Mouse (Mus musculus) neural tube, embryonic 12.5 days (tissue): ENCODE results near the gene Nr2f6. TPM values are rescaled to one million over a fixed set of nuclear protein-coding genes. Genes with fewer than 3 reads are reported as not detected.

ENCODE experiments used
- ATAC-seq: fragments of 200-750 bp; cut with Nextera tagmentation; 2 replicates; pipeline ENCODE4 v1.8.0; 2017; ENCODE audit warnings: low read depth, mild to moderate bottlenecking, moderate TSS enrichment, moderate library complexity; ENCODE audit not compliant: low FRiP score
- H3K27ac ChIP-seq: fragments of 300-500 bp; sonication (generic); 2 replicates; pipeline ENCODE4 v1.5.1; 2016
- H3K27me3 ChIP-seq: fragments of 300-500 bp; sonication (generic); replicated peaks from 2 replicates; pipeline ENCODE4 v1.6.1; 2016; ENCODE audit warnings: mild to moderate bottlenecking
- H3K36me3 ChIP-seq: fragments of 300-500 bp; sonication (generic); 2 replicates; pipeline ENCODE4 v1.6.1; 2016; ENCODE audit warnings: mild to moderate bottlenecking
- H3K4me1 ChIP-seq: fragments of 300-500 bp; sonication (generic); 2 replicates; pipeline ENCODE4 v1.6.1; 2016
- H3K4me2 ChIP-seq: fragments of 300-500 bp; sonication (generic); replicated peaks from 2 replicates; pipeline ENCODE4 v1.6.1; 2016; ENCODE audit warnings: mild to moderate bottlenecking
- H3K4me3 ChIP-seq: fragments of 300-500 bp; sonication (generic); 2 replicates; pipeline ENCODE4 v1.5.1; 2016
- H3K9ac ChIP-seq: fragments of 300-500 bp; sonication (generic); 2 replicates; pipeline ENCODE4 v1.6.1; 2016; ENCODE audit warnings: mild to moderate bottlenecking
- H3K9me3 ChIP-seq: fragments of 300-500 bp; sonication (generic); 2 replicates; pipeline ENCODE4 v1.6.1; 2016; ENCODE audit warnings: mild to moderate bottlenecking
- WGBS: fragments of 180-500 bp; shearing (Covaris S2); methylation state at CpG from one replicate; pipeline ENCODE4 v1.1.7; 2016; 5-methylcytosine and 5-hydroxymethylcytosine counted together
- polyA plus RNA-seq: library from polyadenylated mRNA; unstranded; fragments of >200 nt; fragmentation: Nextera tagmentation; extraction: Ambion mirVana; gene quantifications from 2 replicates; pipeline ENCODE4 v1.2.1, GENCODE M21; 2016

Gene Nr2f6
- polyA plus RNA-seq, 1 experiment from 2014 or later: 61.5 TPM

DNA sequence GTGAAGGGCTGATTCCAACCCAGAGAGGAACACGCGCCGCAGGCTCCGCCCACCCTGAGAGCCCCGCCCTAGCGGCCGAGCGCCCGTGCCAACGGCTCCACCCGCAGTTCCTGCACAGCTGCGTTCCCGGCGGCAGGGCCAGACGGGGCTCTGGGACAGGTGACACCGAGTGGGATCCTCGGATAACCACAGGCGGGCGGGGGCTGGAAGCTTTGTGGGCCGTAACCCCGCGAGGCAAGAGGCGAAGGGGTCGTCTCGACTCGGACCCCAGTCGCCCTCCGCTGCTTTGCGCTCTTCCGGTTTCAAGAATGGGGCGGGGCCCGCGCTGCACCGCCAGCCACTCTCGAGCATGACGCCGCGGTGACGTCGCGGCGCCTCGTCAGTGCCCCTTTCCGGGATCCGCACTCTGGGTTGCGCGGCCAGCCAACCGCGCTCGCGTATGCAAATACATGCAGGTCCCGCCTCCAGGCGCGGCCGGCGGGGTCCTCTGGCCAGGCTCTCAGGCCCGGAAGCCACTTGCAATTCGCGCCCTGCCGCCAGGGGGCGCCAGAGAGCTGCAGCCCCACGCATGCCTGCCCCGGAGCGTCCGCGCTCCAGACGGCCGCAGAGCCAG is 10.4 kb downstream of the Nr2f6 start, which contains the start of gene Ocel1:
TSS of gene Ocel1 (plus strand) at position 63 of the 613 bp plus-strand sequence.
- ATAC-seq: peak; percentile 79
- Histone ChIP-seq H3K9me3 (no peaks in the 10 kb centered on the region), H3K4me3 (peak within 1 kb of the TSS; percentile 74), H3K4me1 (peaks cover 36% of the 10 kb centered on the region), H3K4me2 (peak within 1 kb of the TSS; percentile 51), H3K27me3 (no peaks in the 10 kb centered on the region), H3K9ac (peak within 1 kb of the TSS; percentile 61), H3K27ac (peak within 1 kb of the TSS; percentile 75; the same call in 1 of the 2 replicates), H3K36me3 (peaks cover 26% of the 10 kb centered on the region)
- WGBS: under 1% methylated on average over 68 of the region's 68 CpGs

DNA sequence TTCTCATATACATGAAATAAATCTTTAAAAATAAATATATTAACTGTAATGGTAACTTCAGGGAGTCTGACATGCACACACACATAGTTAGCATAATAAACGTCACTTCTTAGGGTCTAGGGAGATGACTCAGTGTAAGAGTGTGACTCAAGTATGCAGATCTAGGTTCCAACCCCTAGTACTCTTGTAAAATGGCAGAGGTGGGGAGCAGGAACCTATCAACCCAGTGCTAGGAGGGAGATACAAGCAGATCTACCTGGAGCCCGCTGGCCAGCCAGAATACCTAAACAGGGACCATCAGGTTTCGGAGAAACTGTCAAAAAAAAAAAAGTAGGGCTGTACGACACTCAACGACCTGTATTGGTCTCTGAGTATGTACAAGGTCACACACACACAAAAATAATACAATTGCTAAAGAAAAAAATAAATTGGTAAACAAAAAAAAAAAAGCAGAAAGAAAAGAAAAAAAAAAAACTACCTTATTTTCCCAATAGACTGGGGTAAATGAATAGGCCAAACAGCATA is 11.0 kb downstream of the Nr2f6 start:
- no peak overlapping the region for H3K27ac ChIP-seq

DNA sequence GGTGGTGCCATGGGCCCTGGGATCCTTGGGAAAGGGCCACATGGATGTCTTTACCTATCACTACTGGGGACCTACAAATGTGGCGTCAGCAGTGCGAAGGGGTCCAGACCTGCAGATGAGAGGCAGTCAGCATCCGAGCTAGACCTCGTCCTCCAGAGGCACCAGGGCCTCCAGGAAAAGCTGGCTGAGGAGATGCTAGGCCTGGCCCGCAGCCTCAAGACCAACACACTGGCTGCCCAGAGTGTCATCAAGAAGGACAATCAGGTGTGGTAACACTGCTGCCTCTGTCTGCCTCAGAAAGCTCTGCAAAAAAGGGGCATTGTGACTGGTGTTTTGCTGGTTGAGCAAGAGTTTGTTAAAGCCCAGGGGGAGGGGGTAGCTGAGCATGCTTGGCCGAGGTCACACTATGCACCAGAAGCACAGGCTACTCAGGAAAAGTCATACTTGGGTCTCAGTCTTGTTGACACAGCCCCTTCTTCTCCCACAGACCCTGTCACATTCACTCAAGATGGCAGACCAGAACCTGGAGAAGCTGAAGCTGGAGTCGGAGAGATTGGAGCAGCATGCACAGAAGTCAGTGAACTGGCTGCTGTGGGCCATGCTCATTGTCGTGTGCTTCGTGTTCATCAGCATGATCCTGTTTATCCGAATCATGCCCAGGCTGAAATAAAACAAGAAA is 12.6 kb downstream of the Nr2f6 start:
- Histone ChIP-seq H3K4me1 (peaks cover 26% of the 10 kb centered on the region), H3K4me3 (no peak overlapping the region), H3K9me3 (no peaks in the 10 kb centered on the region), H3K27ac (no peak overlapping the region), H3K9ac (no peak overlapping the region), H3K4me2 (0 out of 2 replicates have a peak overlapping the region, but pooled peaks have one; percentile 5), H3K36me3 (peaks cover 21% of the 10 kb centered on the region), H3K27me3 (no peaks in the 10 kb centered on the region)
- ATAC-seq: no peak
- WGBS: 90% methylated on average over 10 of the region's 10 CpGs

More for the DNA sequence above, 11.0 kb downstream of the Nr2f6 start:
- no peaks in the 10 kb centered on the region for H3K9me3 ChIP-seq
- H3K4me2 ChIP-seq: peak overlapping the region; percentile 51
- H3K4me3 ChIP-seq: peak overlapping the region; percentile 74
- no peaks in the 10 kb centered on the region for H3K27me3 ChIP-seq
- 18% methylated on average over 5 of the region's 5 CpGs for WGBS
- no peak for ATAC-seq
- H3K36me3 ChIP-seq: peaks cover 26% of the 10 kb centered on the region
- H3K4me1 ChIP-seq: peaks cover 35% of the 10 kb centered on the region
- no peak overlapping the region for H3K9ac ChIP-seq

DNA sequence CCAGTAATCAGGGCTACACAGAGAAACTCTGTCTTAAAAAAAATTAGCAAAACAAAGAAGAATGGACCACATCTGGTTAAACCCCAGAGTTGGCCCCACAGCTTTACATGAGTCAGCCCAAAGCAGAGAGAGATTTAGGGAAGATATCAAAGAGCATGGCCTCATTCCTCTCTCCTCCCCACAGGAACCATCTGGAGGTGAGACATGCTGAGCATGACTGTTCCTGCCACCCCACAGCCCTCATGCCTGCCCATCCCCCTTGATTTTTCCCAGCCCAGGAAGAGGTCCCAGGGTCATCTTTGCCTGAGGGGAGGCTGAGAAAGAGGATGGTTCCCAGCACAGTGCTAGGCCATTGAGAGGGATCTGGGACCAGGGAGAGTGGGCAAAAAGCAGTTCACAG is 13.4 kb downstream of the Nr2f6 start:
- Histone ChIP-seq H3K4me3 (no peak overlapping the region), H3K27me3 (no peaks in the 10 kb centered on the region), H3K27ac (no peak overlapping the region), H3K4me1 (peaks cover 26% of the 10 kb centered on the region), H3K4me2 (0 out of 2 replicates have a peak overlapping the region, but pooled peaks have one; percentile 77), H3K36me3 (peaks cover 13% of the 10 kb centered on the region), H3K9ac (no peak overlapping the region), H3K9me3 (no peaks in the 10 kb centered on the region)
- no peak for ATAC-seq

DNA sequence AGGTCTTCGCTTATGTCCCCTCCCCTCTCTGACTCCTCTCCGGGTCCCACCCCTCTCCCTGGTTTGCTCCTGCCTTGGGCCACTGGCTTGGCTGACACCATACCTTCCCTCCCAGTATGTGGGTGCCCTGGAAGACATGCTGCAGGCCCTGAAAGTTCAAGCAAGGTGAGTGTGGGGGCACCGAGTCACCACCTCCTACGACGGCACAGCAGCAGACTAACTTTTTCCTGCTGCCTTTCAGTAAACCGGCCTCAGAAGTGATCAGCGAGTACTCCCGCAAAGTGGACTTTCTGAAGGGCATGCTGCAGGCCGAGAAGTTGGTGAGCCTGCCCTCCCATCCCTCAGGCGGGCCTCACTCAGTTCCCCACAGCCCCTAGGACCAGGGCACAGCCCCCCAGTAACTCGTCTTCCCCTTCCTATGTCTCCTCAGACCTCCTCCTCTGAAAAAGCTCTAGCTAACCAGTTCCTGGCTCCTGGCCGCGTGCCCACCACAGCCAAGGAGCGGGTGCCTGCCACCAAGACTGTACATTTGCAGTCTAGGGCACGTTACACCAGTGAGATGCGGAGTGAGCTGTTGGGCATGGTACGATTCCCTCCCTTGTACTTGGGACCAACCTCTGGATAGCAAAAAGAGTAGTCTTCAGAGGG is 14.1 kb downstream of the Nr2f6 start:
- Histone ChIP-seq H3K27me3 (no peaks in the 10 kb centered on the region), H3K27ac (no peak overlapping the region; the same call in 1 of the 2 replicates), H3K4me1 (peaks cover 26% of the 10 kb centered on the region), H3K9me3 (no peaks in the 10 kb centered on the region), H3K9ac (peak overlapping the region; percentile 62), H3K36me3 (peaks cover 10% of the 10 kb centered on the region), H3K4me3 (peak overlapping the region; percentile 58), H3K4me2 (peak overlapping the region; percentile 77)
- WGBS: 57% methylated on average over 17 of the region's 17 CpGs
- ATAC-seq: no peak

DNA sequence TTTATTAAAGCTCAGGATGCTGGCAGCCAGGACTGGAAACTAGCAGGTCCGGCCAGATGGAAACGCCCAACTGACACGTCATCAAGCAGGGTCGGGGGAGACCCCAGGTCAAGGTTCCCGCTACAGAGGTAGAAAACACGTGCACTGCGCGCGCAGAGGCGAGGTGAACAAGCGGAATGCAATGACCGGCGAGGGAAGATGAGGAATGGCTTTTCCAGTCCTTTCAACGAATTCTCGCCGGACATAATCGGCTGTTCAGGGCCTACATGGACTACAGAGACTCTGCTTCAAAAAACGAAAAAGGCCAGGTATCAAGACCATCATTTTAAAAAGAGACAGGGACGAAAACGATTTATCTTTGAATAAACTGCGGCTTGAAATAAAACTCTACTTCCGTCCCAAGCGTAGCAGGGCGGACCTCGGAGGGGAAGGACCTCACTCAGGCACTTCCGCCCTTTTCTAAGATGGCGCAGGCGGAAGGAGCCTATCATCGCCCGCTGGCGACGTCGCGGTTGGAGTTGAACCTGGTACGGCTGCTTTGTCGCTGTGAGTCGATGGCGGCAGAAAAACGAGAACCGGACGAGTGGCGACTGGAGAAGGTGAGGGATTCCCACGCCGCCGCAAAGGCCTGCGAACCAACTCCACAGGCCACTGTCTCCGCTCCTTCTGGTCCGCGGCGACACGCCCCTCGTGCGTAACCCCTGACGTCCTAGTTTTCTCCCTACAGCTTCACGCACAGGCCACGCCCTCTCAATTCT is 14.8 kb downstream of the Nr2f6 start, which contains the start of gene Use1:
TSS of gene Use1 (plus strand) at position 78 of the 758 bp plus-strand sequence.
- Histone ChIP-seq H3K9me3 (no peaks in the 10 kb centered on the region), H3K27me3 (no peaks in the 10 kb centered on the region), H3K27ac (peak within 1 kb of the TSS; percentile 34; the same call in 1 of the 2 replicates), H3K4me2 (peak within 1 kb of the TSS; percentile 77), H3K36me3 (peaks cover 10% of the 10 kb centered on the region), H3K4me1 (peaks cover 26% of the 10 kb centered on the region), H3K9ac (peak within 1 kb of the TSS; percentile 62), H3K4me3 (peak within 1 kb of the TSS; percentile 58)
- ATAC-seq: peak; percentile 80
- under 1% methylated on average over 56 of the region's 56 CpGs for WGBS

DNA sequence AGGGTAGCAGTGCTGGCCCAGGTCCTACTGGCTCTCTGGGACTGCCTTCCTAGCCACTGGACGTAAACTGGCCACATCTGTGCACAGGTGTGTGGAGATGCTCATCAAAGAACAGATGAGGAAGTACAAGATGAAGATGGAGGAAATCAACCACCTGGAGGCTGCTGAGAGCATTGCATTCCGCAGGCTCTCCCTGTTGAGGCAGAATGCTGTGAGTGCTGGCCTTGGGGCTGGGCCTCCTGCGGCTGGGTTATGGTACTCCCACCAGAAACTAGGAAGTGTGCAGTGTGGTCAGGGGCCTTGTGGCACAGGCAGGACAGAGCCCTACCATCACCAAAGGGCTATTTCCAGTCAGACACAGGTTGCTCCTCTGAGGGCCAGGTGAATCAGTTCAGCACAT is 23.7 kb downstream of the Nr2f6 start:
- Histone ChIP-seq H3K27me3 (no peaks in the 10 kb centered on the region), H3K9ac (no peak overlapping the region), H3K27ac (no peak overlapping the region), H3K4me1 (no peaks in the 10 kb centered on the region), H3K4me3 (no peak overlapping the region), H3K36me3 (peaks cover 70% of the 10 kb centered on the region), H3K9me3 (no peaks in the 10 kb centered on the region), H3K4me2 (no peak overlapping the region)
- no peak for ATAC-seq
- 93% methylated on average over 3 of the region's 3 CpGs for WGBS

DNA sequence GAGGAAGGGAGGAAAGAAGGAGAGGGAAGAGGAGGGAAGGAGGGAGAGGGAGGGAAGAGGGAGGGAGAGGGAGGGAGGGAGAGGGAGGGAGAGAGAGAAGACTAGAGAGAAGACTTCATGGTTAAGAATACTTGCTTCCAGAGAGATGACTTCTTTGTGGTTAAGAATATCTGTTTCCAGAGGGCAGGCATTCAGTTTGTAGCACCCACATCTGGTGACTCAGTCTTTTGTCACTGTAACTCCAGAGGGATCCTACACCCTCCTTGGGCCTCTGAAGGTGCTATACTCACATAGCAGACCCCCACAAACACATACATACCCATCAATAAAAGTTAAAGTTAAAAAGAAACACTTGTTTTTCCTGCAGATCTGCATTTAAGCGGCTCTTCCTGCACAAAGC is 30.2 kb downstream of the Nr2f6 start:
- Histone ChIP-seq H3K9ac (no peak overlapping the region), H3K27me3 (no peaks in the 10 kb centered on the region), H3K36me3 (peaks cover 100% of the 10 kb centered on the region), H3K4me3 (no peak overlapping the region), H3K9me3 (no peaks in the 10 kb centered on the region), H3K4me2 (no peak overlapping the region), H3K27ac (no peak overlapping the region), H3K4me1 (no peaks in the 10 kb centered on the region)
- no peak for ATAC-seq
- WGBS: 90% methylated on average over 1 of the region's 1 CpGs

DNA sequence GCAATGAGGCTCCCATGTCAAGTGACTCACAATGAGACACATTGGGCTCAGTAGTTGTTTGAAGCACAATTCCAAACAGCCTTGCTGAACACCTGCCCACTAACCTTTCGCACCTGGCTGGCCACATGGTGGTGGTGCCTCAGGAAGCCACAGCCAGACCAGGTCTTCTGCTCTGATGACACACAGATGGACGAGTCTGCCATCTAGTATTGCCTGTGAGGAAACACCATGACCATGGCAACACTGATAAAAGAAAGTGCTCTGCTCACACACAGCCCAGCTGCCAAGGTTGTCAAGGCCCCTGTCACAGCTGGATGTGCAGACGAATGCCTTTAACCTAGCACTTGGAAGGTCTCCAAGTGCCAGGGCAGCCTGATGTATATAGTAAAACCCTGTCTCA is 30.6 kb downstream of the Nr2f6 start:
- H3K36me3 ChIP-seq: peaks cover 100% of the 10 kb centered on the region
- no peaks in the 10 kb centered on the region for H3K27me3 ChIP-seq

DNA sequence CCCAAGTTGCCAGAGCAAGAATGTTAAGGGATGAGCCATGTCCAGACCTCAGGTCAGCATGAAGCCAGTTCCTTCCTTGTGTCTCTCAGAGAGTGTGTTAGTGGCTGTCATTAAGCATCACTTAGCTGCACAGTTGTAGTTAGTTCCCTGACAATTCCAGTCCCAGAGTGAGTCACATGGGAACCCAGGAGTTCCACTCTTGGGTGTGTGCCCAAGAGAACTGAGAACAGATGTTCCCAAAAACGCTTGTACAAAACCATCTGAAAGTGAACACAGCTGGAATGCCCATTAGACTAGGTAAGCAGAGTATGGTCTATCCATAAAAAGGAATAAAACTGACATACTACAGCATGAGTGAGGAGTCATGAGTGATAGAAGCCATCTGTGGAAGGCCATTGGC is 35.2 kb downstream of the Nr2f6 start:
- Histone ChIP-seq H3K36me3 (peaks cover 91% of the 10 kb centered on the region), H3K4me3 (no peak overlapping the region), H3K9ac (no peak overlapping the region), H3K4me2 (no peak overlapping the region), H3K27ac (no peak overlapping the region), H3K4me1 (no peaks in the 10 kb centered on the region), H3K27me3 (no peaks in the 10 kb centered on the region), H3K9me3 (no peaks in the 10 kb centered on the region)
- ATAC-seq: no peak
- WGBS: 89% methylated on average over 1 of the region's 1 CpGs

More for the DNA sequence above, 30.6 kb downstream of the Nr2f6 start:
- WGBS: 88% methylated on average over 3 of the region's 3 CpGs
- no peak for ATAC-seq
- Histone ChIP-seq H3K9ac (no peak overlapping the region), H3K9me3 (no peaks in the 10 kb centered on the region), H3K4me3 (no peak overlapping the region), H3K27ac (no peak overlapping the region), H3K4me1 (no peaks in the 10 kb centered on the region), H3K4me2 (no peak overlapping the region)

DNA sequence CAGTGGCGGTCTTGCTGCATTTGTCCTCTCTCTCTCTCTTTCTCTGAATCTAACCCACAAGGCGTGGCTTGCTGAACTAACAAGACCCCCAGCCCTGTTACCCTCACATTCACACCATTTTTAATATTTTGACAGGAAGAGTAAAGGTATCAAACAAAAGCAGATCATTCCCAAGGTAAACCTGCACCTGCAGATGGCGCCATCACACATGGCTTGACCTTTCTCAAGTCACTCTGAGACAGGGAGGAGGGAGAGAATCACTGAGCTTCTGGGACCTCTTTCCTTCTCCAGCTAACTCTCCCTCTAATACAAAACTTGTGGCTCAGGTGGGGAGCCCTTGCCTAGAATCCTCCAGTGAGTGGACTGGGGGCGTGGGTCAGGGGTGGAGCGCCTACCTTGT is 41.1 kb downstream of the Nr2f6 start:
- Histone ChIP-seq H3K36me3 (peaks cover 57% of the 10 kb centered on the region), H3K9me3 (no peaks in the 10 kb centered on the region), H3K4me2 (no peak overlapping the region), H3K27me3 (no peaks in the 10 kb centered on the region), H3K9ac (no peak overlapping the region), H3K27ac (no peak overlapping the region), H3K4me1 (no peaks in the 10 kb centered on the region), H3K4me3 (no peak overlapping the region)
- no peak for ATAC-seq
- 85% methylated on average over 5 of the region's 5 CpGs for WGBS
